Mouse (Mus musculus): ENCODE data around the gene Kazald1. TPM values are rescaled to one million over a fixed set of nuclear protein-coding genes. Genes with fewer than 3 reads are reported as not detected.

Kazald1 gene
- polyA plus RNA-seq, 1 experiment from 2014 or later = 1.1 TPM

- Histone ChIP-seq H3K27me3 (replicated peaks; ENCODE audit: control insufficient read depth, insufficient read depth, low read length) (no peaks in the 10 kb centered on the region), H3K9ac (ENCODE audit: low read length) (no peak overlapping the region), H3K27ac (ENCODE audit: low read depth, low read length) (peak overlapping the region; percentile 98; the same call in 1 of the 2 replicates), H3K9me3 (replicated peaks; ENCODE audit: control insufficient read depth, low read length) (no peaks in the 10 kb centered on the region), H3K36me3 (ENCODE audit: control insufficient read depth, insufficient read depth, low read length) (peaks cover 32% of the 10 kb centered on the region), H3K4me2 (ENCODE audit: low read length) (peak overlapping the region; percentile 92), H3K4me3 (ENCODE audit: low read depth, low read length) (peak overlapping the region; percentile 61), H3K4me1 (ENCODE audit: control insufficient read depth, insufficient read depth, low read length) (peaks cover 14% of the 10 kb centered on the region)
- ATAC-seq = no peak
- WGBS = 87% methylated on average over 7 of the region's 7 CpGs
- DNase-seq (ENCODE audit: low spot score) = no peak
Measured at GRCm38 (mm10) chr19:45056908-45057698, 17.9 kb upstream of the Kazald1 start.

- H3K4me3 ChIP-seq (ENCODE audit: low read depth, low read length) = peak overlapping the region; percentile 61
- peak overlapping the region; percentile 98 for H3K27ac ChIP-seq (ENCODE audit: low read depth, low read length)
- WGBS = 48% methylated on average over 7 of the region's 7 CpGs
- H3K4me1 ChIP-seq (ENCODE audit: control insufficient read depth, insufficient read depth, low read length) = peaks cover 14% of the 10 kb centered on the region
- no peak for DNase-seq (ENCODE audit: low spot score)
- no peaks in the 10 kb centered on the region for H3K9me3 ChIP-seq (replicated peaks; ENCODE audit: control insufficient read depth, low read length)
- no peaks in the 10 kb centered on the region for H3K27me3 ChIP-seq (replicated peaks; ENCODE audit: control insufficient read depth, insufficient read depth, low read length)
- H3K4me2 ChIP-seq (ENCODE audit: low read length) = peak overlapping the region; percentile 92
- peak overlapping the region; percentile 90 for H3K9ac ChIP-seq (ENCODE audit: low read length)
- no peak for ATAC-seq
- H3K36me3 ChIP-seq (ENCODE audit: control insufficient read depth, insufficient read depth, low read length) = peaks cover 26% of the 10 kb centered on the region
Measured at GRCm38 (mm10) chr19:45057724-45058112, 17.3 kb upstream of the Kazald1 start.

DNA sequence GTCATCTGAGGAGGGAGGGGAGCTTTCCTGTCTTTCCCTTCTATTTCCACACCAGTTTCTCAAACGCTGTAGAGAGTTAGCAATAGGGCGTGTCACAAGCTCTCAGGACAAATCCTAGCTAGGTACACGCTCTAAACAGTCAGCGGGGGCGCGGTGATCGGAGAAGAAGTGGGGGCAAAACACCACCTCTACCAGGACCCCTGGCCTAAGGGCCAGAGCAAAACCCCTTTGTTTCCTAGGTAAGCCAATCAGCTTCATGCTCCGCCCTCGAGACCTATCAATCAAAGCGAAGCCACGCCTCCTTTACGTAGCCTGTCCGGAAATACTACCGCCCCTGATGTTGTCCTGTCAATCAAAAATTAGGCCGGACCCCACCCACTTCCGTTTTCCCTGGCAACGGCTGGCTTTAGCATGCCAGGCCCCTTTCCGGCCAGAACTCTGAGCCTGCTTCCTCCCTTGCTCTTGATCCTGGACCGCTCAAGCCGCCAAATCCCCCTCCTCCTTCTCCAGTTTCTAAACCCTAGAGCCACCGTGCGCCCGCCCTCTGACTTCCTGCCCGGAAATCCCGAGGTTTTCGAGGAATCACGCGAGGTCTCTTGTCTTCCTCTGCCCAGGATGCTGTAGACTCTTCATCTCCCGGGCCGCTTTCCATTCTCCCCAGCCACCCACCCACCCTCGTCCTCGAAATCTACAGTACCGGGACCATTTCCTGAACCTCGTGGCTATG is 16.8 kb upstream of the Kazald1 start:
- peak overlapping the region; percentile 61 for H3K4me3 ChIP-seq (ENCODE audit: low read depth, low read length)
- H3K27ac ChIP-seq (ENCODE audit: low read depth, low read length) = peak overlapping the region; percentile 98
- H3K27me3 ChIP-seq (replicated peaks; ENCODE audit: control insufficient read depth, insufficient read depth, low read length) = no peaks in the 10 kb centered on the region
- ATAC-seq (peak; percentile 94), DNase-seq (ENCODE audit: low spot score) (peak; percentile 100)
- H3K4me1 ChIP-seq (ENCODE audit: control insufficient read depth, insufficient read depth, low read length) = peaks cover 14% of the 10 kb centered on the region
- H3K4me2 ChIP-seq (ENCODE audit: low read length) = peak overlapping the region; percentile 92
- H3K9ac ChIP-seq (ENCODE audit: low read length) = peak overlapping the region; percentile 90
- under 1% methylated on average over 34 of the region's 34 CpGs for WGBS
- no peaks in the 10 kb centered on the region for H3K9me3 ChIP-seq (replicated peaks; ENCODE audit: control insufficient read depth, low read length)
- peaks cover 21% of the 10 kb centered on the region for H3K36me3 ChIP-seq (ENCODE audit: control insufficient read depth, insufficient read depth, low read length)

GRCm38 (mm10) chr19:45058841-45059240 is 16.2 kb upstream of the Kazald1 start:
- no peak for ATAC-seq
- Histone ChIP-seq H3K4me2 (ENCODE audit: low read length) (peak overlapping the region; percentile 92), H3K27ac (ENCODE audit: low read depth, low read length) (peak overlapping the region; percentile 98), H3K4me3 (ENCODE audit: low read depth, low read length) (peak overlapping the region; percentile 61), H3K27me3 (replicated peaks; ENCODE audit: control insufficient read depth, insufficient read depth, low read length) (no peaks in the 10 kb centered on the region), H3K4me1 (ENCODE audit: control insufficient read depth, insufficient read depth, low read length) (peaks cover 14% of the 10 kb centered on the region), H3K36me3 (ENCODE audit: control insufficient read depth, insufficient read depth, low read length) (peaks cover 15% of the 10 kb centered on the region), H3K9me3 (replicated peaks; ENCODE audit: control insufficient read depth, low read length) (no peaks in the 10 kb centered on the region), H3K9ac (ENCODE audit: low read length) (peak overlapping the region; percentile 90)
- no peak for DNase-seq (ENCODE audit: low spot score)
- under 1% methylated on average over 14 of the region's 14 CpGs for WGBS

DNA sequence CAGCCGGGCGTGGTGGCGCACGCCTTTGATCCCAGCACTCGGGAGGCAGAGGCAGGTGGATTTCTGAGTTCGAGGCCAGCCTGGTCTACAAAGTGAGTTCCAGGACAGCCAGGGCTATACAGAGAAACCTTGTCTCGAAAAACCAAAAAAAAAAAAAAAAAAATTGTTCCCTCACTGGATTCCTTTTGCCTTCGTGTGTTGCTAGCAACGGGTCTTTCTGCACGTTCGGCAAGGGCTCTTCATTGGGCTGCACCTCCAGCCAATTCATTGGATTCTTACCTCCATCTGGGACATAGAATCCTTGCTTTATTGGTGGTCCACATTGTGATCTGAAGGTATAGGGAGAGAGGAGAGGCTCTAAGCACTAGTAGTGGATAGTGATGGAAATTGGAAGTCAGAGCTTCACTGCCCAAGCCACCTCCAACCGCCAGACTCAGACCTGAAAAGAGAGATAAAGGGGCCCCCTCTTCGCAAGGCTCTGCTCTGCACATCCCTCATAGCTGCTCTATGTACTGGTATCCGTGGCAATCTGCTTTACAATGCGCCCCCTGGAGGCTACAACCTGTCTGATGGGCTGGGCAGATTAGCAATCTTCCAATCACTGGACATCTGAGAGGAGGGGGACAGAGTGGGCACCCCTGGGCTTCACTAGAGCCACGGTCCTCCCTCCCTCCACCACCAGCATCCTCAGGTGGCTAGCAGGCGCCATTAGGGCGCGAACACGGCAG is 11.3 kb upstream of the Kazald1 start:
- H3K4me2 ChIP-seq (ENCODE audit: low read length) = peak overlapping the region; percentile 28; the same call in 1 of the 2 replicates
- peaks cover 42% of the 10 kb centered on the region for H3K27me3 ChIP-seq (replicated peaks; ENCODE audit: control insufficient read depth, insufficient read depth, low read length)
- no peaks in the 10 kb centered on the region for H3K36me3 ChIP-seq (ENCODE audit: control insufficient read depth, insufficient read depth, low read length)
- H3K9me3 ChIP-seq (replicated peaks; ENCODE audit: control insufficient read depth, low read length) = no peaks in the 10 kb centered on the region
- ATAC-seq = peak; percentile 65
- H3K4me3 ChIP-seq (ENCODE audit: low read depth, low read length) = no peak overlapping the region
- H3K4me1 ChIP-seq (ENCODE audit: control insufficient read depth, insufficient read depth, low read length) = peaks cover 4% of the 10 kb centered on the region
- peak; percentile 56 for DNase-seq (ENCODE audit: low spot score)
- H3K27ac ChIP-seq (ENCODE audit: low read depth, low read length) = no peak overlapping the region
- WGBS = 45% methylated on average over 20 of the region's 20 CpGs
- peak overlapping the region; percentile 29; the same call in 1 of the 2 replicates for H3K9ac ChIP-seq (ENCODE audit: low read length)

GRCm38 (mm10) chr19:45065226-45065625 is 9.8 kb upstream of the Kazald1 start:
- no peak overlapping the region for H3K4me2 ChIP-seq (ENCODE audit: low read length)
- DNase-seq (ENCODE audit: low spot score) (no peak), ATAC-seq (no peak)
- H3K4me1 ChIP-seq (ENCODE audit: control insufficient read depth, insufficient read depth, low read length) = no peaks in the 10 kb centered on the region
- H3K4me3 ChIP-seq (ENCODE audit: low read depth, low read length) = no peak overlapping the region
- H3K9ac ChIP-seq (ENCODE audit: low read length) = no peak overlapping the region
- no peaks in the 10 kb centered on the region for H3K9me3 ChIP-seq (replicated peaks; ENCODE audit: control insufficient read depth, low read length)
- no peaks in the 10 kb centered on the region for H3K36me3 ChIP-seq (ENCODE audit: control insufficient read depth, insufficient read depth, low read length)
- peaks cover 42% of the 10 kb centered on the region for H3K27me3 ChIP-seq (replicated peaks; ENCODE audit: control insufficient read depth, insufficient read depth, low read length)
- WGBS = 3% methylated on average over 21 of the region's 21 CpGs
- no peak overlapping the region for H3K27ac ChIP-seq (ENCODE audit: low read depth, low read length)

- Histone ChIP-seq H3K9me3 (replicated peaks; ENCODE audit: control insufficient read depth, low read length) (no peaks in the 10 kb centered on the region), H3K36me3 (ENCODE audit: control insufficient read depth, insufficient read depth, low read length) (no peaks in the 10 kb centered on the region), H3K4me1 (ENCODE audit: control insufficient read depth, insufficient read depth, low read length) (no peaks in the 10 kb centered on the region), H3K4me2 (ENCODE audit: low read length) (no peak overlapping the region), H3K27ac (ENCODE audit: low read depth, low read length) (no peak overlapping the region), H3K4me3 (ENCODE audit: low read depth, low read length) (no peak overlapping the region), H3K27me3 (replicated peaks; ENCODE audit: control insufficient read depth, insufficient read depth, low read length) (peaks cover 42% of the 10 kb centered on the region), H3K9ac (ENCODE audit: low read length) (peak overlapping the region; percentile 6; the same call in 1 of the 2 replicates)
- WGBS = 7% methylated on average over 17 of the region's 17 CpGs
- ATAC-seq (no peak), DNase-seq (ENCODE audit: low spot score) (no peak)
Measured at GRCm38 (mm10) chr19:45067170-45067569, 7.9 kb upstream of the Kazald1 start.

DNA sequence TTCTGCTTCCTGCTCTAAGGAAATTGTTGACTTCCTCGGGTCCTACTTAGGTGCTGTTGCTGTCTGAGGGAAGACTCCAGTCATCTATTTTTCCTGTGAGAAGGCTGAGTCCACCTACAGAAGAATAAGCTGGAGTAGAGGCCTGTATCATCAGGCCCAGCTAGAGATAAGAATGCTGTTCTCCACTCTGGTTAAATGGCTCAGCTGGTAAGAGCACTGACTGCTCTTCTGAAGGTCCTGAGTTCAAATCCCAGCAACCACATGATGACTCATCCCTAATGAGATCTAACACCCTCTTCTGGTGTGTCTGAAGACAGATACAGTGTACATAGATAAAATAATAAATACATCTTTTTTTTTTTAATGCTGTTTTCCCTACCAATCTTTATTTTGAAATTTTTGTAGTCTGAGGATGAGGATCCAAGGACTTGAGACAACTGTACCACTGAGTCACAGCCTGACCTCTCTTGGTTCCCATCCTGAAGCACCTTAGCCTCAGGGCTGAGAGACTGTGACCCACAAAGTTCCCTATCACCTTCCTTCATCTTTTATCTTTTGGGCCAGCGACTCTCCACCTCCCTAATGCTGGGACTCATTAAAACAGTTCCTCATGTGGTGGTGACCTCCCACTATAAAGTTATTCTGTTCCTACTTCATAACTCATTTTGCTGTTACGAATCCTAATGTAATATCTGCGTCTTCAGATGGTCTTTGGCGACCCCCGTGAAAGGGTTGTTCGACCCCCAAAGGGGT is 7.1 kb upstream of the Kazald1 start:
- H3K9ac ChIP-seq (ENCODE audit: low read length) = no peak overlapping the region
- no peak overlapping the region for H3K27ac ChIP-seq (ENCODE audit: low read depth, low read length)
- no peaks in the 10 kb centered on the region for H3K4me1 ChIP-seq (ENCODE audit: control insufficient read depth, insufficient read depth, low read length)
- DNase-seq (ENCODE audit: low spot score) (no peak), ATAC-seq (no peak)
- 80% methylated on average over 7 of the region's 7 CpGs for WGBS
- no peaks in the 10 kb centered on the region for H3K9me3 ChIP-seq (replicated peaks; ENCODE audit: control insufficient read depth, low read length)
- no peak overlapping the region for H3K4me3 ChIP-seq (ENCODE audit: low read depth, low read length)
- peaks cover 42% of the 10 kb centered on the region for H3K27me3 ChIP-seq (replicated peaks; ENCODE audit: control insufficient read depth, insufficient read depth, low read length)
- H3K4me2 ChIP-seq (ENCODE audit: low read length) = no peak overlapping the region
- H3K36me3 ChIP-seq (ENCODE audit: control insufficient read depth, insufficient read depth, low read length) = no peaks in the 10 kb centered on the region

Measured in forebrain, embryonic 14.5 days (tissue).